Mouse (Mus musculus): ENCODE results near the gene Tenm4.

DNA sequence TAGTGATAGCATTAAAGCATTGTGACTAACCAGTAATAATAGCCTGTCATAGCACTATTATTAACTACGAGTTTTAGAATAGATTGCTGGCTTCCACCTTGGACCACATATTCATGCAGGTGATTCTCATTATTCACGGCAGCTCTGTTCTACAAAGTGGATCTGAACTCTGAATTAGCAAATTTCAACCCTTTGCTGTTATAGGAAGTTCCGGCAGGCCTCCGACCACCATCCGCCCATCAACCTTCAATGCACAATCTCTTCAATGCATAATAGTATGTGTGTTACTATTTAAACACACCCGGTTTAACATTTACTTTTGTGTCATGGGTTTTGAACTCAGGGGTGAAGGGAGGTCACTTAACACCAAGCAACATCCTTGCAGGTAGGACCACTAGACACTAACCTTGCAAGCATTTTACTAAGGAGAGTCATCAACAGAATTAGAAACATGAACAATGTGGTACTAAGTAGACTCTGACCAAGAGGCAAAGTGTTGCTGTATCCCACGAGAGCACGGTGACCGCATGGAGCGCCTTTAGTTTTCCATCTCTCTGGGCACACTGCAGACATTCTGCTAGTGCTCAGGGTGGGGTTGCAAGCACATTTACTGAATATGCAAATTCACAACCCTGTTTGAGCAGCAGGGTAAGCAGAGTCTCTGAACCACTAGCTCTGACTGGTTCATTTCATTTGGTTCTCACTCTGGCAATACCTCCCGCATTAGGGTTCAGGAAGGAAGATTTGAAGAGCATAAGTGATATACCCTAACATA, 213.9 kb downstream of the Tenm4 start:
- no peak for TF ChIP-seq CTCF (IDR thresholded peaks at IDR 0.05)
- no peak for TF ChIP-seq EP300 (IDR thresholded peaks at IDR 0.05)

All from lung, postnatal 0 days (tissue).